ENCODE assay signal across 9 mouse cellular contexts in the genomic region with DNA sequence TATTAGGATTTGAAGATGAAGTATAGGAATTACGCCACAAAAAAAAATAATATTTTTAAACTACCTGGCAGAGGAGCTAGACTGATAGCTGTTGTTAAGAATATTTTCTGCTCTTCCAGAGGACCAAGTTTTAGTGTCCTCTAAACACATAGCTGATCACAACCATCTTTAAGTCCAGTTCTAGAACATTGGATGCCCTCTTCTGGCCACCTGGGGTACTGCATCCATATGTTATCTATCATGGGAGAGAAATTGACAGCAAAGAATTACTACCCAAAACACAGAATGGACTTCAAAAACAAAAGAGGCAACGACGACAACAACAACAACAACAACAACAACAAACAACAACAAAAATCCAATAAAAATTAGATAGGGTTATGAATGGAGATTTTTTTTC.
DNase-seq lines count a peak whose midpoint lies in the region; ATAC-seq and TF ChIP-seq lines count a peak whose summit lies in the region.
"Had no signal": no experiment of that assay in that cellular context is flagged by ENCODE, and none has a peak within 500 bp of the region (broad histone marks: within the 10 kb centered on the region; RNA-seq: fewer than 3 reads in every experiment).

No protein-coding gene starts in this region.

- peak; percentile 46 for DNase-seq in kidney, adult 18-20 months
- peak; percentile 31 for DNase-seq in ES-CJ7 (ENCODE audit: low read depth, low spot score)
- DNase-seq in c-Kit-negative CD71-positive TER-119-positive erythroid progenitor cells, embryonic 14.5 days (ENCODE audit: low read depth, low spot score), result peak; percentile 3
- peak; percentile 21 for DNase-seq in gastrocnemius, adult 2 months
- peak; percentile 15 to 20 for DNase-seq in layer of hippocampus, postnatal 10 days (ENCODE audit: low spot score in 2 of 2)
- DNase-seq in naive thymus-derived CD4-positive, alpha-beta T cell, adult 2 months (ENCODE audit: low read depth), result peak; percentile 53

- no peaks in the 10 kb centered on the region for H3K36me3 ChIP-seq in kidney, embryonic 15.5 days

- ATAC-seq in kidney, embryonic 15.5 days (replicated peaks; ENCODE audit: low FRiP score), result no peak
- ATAC-seq in erythroid progenitor cell, adult 5-6 weeks (replicated peaks; ENCODE audit: low FRiP score, poor library complexity, severe bottlenecking), result no peak

- no peak overlapping the region for H3K9ac ChIP-seq in kidney, embryonic 15.5 days

- no peaks in the 10 kb centered on the region for H3K9me3 ChIP-seq in kidney, embryonic 15.5 days (replicated peaks)

- no peaks in the 10 kb centered on the region for H3K4me1 ChIP-seq in kidney, embryonic 15.5 days

- H3K4me2 ChIP-seq in kidney, embryonic 15.5 days, result no peak overlapping the region

- no peak overlapping the region for H3K4me3 ChIP-seq in kidney, embryonic 15.5 days (replicated peaks)
- no peak overlapping the region for H3K4me3 ChIP-seq in gastrocnemius, adult 2 months
- H3K4me3 ChIP-seq: erythroblast, embryonic 14.5 days had no signal

- H3K27ac ChIP-seq in kidney, embryonic 15.5 days, result no peak overlapping the region
- H3K27ac ChIP-seq in gastrocnemius, adult 2 months, result no peak overlapping the region

- TF ChIP-seq CTCF in gastrocnemius, adult 2 months (IDR thresholded peaks at IDR 0.05), result peak; percentile 64

- intact Hi-C loops in gastrocnemius, adult 2 months (cut with DNase I), result no loop called here

- H3K27me3 ChIP-seq in kidney, embryonic 15.5 days, result no peaks in the 10 kb centered on the region

- WGBS in kidney, embryonic 15.5 days, result 51% methylated on average over 3 of the region's 3 CpGs

Comparison
In these comparisons a context has a peak if more than half of its experiments do, and no peak if none do; other contexts are left out.
1. DNase-seq: peak in every context shown above with its lines; median percentile 53 in naive thymus-derived CD4-positive, alpha-beta T cell, adult 2 months; 46 in kidney, adult 18-20 months; 31 in ES-CJ7; 21 in gastrocnemius, adult 2 months; 18 in layer of hippocampus, postnatal 10 days; 3 in c-Kit-negative CD71-positive TER-119-positive erythroid progenitor cells, embryonic 14.5 days.